Mouse (Mus musculus): ENCODE measurements around the gene Acsl5. TPM values are rescaled to one million over a fixed set of nuclear protein-coding genes. Genes with fewer than 3 reads are reported as not detected.

Acsl5 gene
- polyA plus RNA-seq, 1 experiment from 2014 or later = 34.8 TPM

- Histone ChIP-seq H3K27me3 (no peaks in the 10 kb centered on the region), H3K9me3 (no peaks in the 10 kb centered on the region), H3K4me2 (no peak overlapping the region), H3K4me1 (peaks cover 17% of the 10 kb centered on the region), H3K4me3 (no peak overlapping the region), H3K9ac (no peak overlapping the region), H3K36me3 (no peaks in the 10 kb centered on the region), H3K27ac (no peak overlapping the region)
- 70% methylated on average over 9 of the region's 9 CpGs for WGBS
- ATAC-seq (ENCODE audit: insufficient number of reproducible peaks, insufficient read depth, low FRiP score, low TSS enrichment, low read depth) = no peak
These were observed 85.3 kb downstream of the Acsl5 start for GRCm38 (mm10) chr19:55337066-55337465.

GRCm38 (mm10) chr19:55337664-55338063 is 85.9 kb downstream of the Acsl5 start:
- WGBS = 88% methylated on average over 10 of the region's 10 CpGs

GRCm38 (mm10) chr19:55340521-55340920 is 88.8 kb downstream of the Acsl5 start:
- Histone ChIP-seq H3K4me3 (no peak overlapping the region), H3K9ac (no peak overlapping the region), H3K36me3 (no peaks in the 10 kb centered on the region), H3K9me3 (no peaks in the 10 kb centered on the region), H3K27me3 (no peaks in the 10 kb centered on the region), H3K4me1 (peaks cover 17% of the 10 kb centered on the region), H3K4me2 (no peak overlapping the region), H3K27ac (no peak overlapping the region)
- 82% methylated on average over 6 of the region's 6 CpGs for WGBS
- ATAC-seq (ENCODE audit: insufficient number of reproducible peaks, insufficient read depth, low FRiP score, low TSS enrichment, low read depth) = no peak

More at GRCm38 (mm10) chr19:55337664-55338063, 85.9 kb downstream of the Acsl5 start:
- Histone ChIP-seq H3K9me3 (no peaks in the 10 kb centered on the region), H3K27me3 (no peaks in the 10 kb centered on the region), H3K27ac (no peak overlapping the region), H3K9ac (no peak overlapping the region), H3K4me3 (no peak overlapping the region), H3K4me1 (peaks cover 17% of the 10 kb centered on the region), H3K4me2 (no peak overlapping the region), H3K36me3 (no peaks in the 10 kb centered on the region)
- no peak for ATAC-seq (ENCODE audit: insufficient number of reproducible peaks, insufficient read depth, low FRiP score, low TSS enrichment, low read depth)

- 75% methylated on average over 3 of the region's 3 CpGs for WGBS
- ATAC-seq (ENCODE audit: insufficient number of reproducible peaks, insufficient read depth, low FRiP score, low TSS enrichment, low read depth) = no peak
- no peaks in the 10 kb centered on the region for H3K9me3 ChIP-seq
These were observed 89.6 kb downstream of the Acsl5 start for GRCm38 (mm10) chr19:55341377-55341776.

GRCm38 (mm10) chr19:55342423-55342822 is 90.7 kb downstream of the Acsl5 start:
- WGBS = 88% methylated on average over 7 of the region's 7 CpGs
- Histone ChIP-seq H3K27ac (no peak overlapping the region), H3K4me2 (no peak overlapping the region), H3K36me3 (no peaks in the 10 kb centered on the region), H3K27me3 (no peaks in the 10 kb centered on the region), H3K9ac (no peak overlapping the region), H3K9me3 (no peaks in the 10 kb centered on the region), H3K4me1 (peaks cover 9% of the 10 kb centered on the region), H3K4me3 (no peak overlapping the region)
- no peak for ATAC-seq (ENCODE audit: insufficient number of reproducible peaks, insufficient read depth, low FRiP score, low TSS enrichment, low read depth)

More at GRCm38 (mm10) chr19:55341377-55341776, 89.6 kb downstream of the Acsl5 start:
- no peak overlapping the region for H3K4me2 ChIP-seq
- H3K4me1 ChIP-seq = peaks cover 17% of the 10 kb centered on the region
- no peak overlapping the region for H3K27ac ChIP-seq
- no peaks in the 10 kb centered on the region for H3K36me3 ChIP-seq
- H3K4me3 ChIP-seq = no peak overlapping the region
- H3K27me3 ChIP-seq = no peaks in the 10 kb centered on the region
- H3K9ac ChIP-seq = no peak overlapping the region

GRCm38 (mm10) chr19:55343274-55343673 is 91.5 kb downstream of the Acsl5 start:
- H3K27me3 ChIP-seq = no peaks in the 10 kb centered on the region
- H3K9ac ChIP-seq = no peak overlapping the region
- H3K27ac ChIP-seq = no peak overlapping the region
- 81% methylated on average over 9 of the region's 9 CpGs for WGBS
- no peaks in the 10 kb centered on the region for H3K9me3 ChIP-seq
- H3K4me2 ChIP-seq = no peak overlapping the region
- ATAC-seq (ENCODE audit: insufficient number of reproducible peaks, insufficient read depth, low FRiP score, low TSS enrichment, low read depth) = no peak
- no peaks in the 10 kb centered on the region for H3K36me3 ChIP-seq
- H3K4me3 ChIP-seq = no peak overlapping the region
- H3K4me1 ChIP-seq = peaks cover 7% of the 10 kb centered on the region

Other genes starting within 250 kb of the Acsl5 start
- gene Gpam, start 124.7 kb upstream of the Acsl5 start, polyA plus RNA-seq (2015; fragmentation: Nextera tagmentation; extraction: Ambion mirVana) = 14.0 and 14.3 TPM in 2 replicates
- gene Tectb, start 71.2 kb upstream of the Acsl5 start, polyA plus RNA-seq (2015; fragmentation: Nextera tagmentation; extraction: Ambion mirVana) = not detected in 2 replicates
- 0.06 TPM in 1 of 2 replicates, not detected in the other for gene Gucy2g, start 10.7 kb upstream of the Acsl5 start, polyA plus RNA-seq (2015; fragmentation: Nextera tagmentation; extraction: Ambion mirVana)
- gene Zdhhc6, start 64.1 kb downstream of the Acsl5 start, polyA plus RNA-seq (2015; fragmentation: Nextera tagmentation; extraction: Ambion mirVana) = 88.6 and 104 TPM in 2 replicates
- gene Vti1a, start 64.4 kb downstream of the Acsl5 start, polyA plus RNA-seq (2015; fragmentation: Nextera tagmentation; extraction: Ambion mirVana) = 30.4 and 31.6 TPM in 2 replicates

All from embryonic facial prominence, embryonic 13.5 days (tissue).